In the genomic region with DNA sequence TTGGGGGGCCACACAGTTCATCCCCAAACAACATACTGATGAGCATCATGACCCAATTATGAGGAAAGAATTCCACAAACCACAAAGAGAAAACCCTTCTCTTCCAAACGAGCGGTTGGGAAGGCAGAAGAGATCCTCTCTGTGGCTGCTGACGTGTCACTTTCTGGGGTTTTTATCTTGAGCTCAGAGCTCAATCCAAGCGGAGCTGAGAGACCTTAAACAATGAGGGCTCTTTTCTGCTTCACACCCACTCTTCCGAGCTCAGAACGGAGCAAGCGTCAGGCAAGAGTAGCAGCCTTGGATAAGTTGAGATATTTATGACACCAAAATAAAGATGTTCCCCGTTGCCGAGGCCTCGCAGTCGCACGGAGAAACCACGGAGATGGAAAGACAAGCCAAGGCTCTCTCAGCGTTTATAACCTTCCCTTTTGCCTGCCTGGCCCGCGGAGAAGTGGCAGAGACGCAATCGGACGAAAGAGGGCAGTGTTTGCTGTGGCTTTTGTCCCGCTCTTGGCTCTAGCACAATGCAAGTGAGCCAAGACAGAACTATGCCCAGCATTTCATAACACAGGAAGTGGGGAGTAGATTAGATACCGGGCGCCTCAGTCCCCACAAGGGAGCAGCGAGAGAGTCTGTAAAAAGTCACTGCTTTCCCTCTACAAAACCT, we compare ENCODE assay signal across 8 mouse cellular contexts.
A peak's percentile ranks its signal among the peaks of the same experiment; 100 is the strongest.
DNase-seq lines count a peak whose midpoint lies in the region; ATAC-seq lines count a peak whose summit lies in the region.

No protein-coding gene starts in this region.

- no peaks in the 10 kb centered on the region for H3K4me1 ChIP-seq in hindbrain, embryonic 14.5 days (replicated peaks; ENCODE audit: control insufficient read depth, insufficient read depth, low read length)

- H3K36me3 ChIP-seq in hindbrain, embryonic 14.5 days (replicated peaks; ENCODE audit: control insufficient read depth, insufficient read depth): no peaks in the 10 kb centered on the region

- H3K9ac ChIP-seq in hindbrain, embryonic 14.5 days: peak overlapping the region; percentile 57

- peak; percentile 87 for ATAC-seq in hindbrain, embryonic 14.5 days (ENCODE audit: low FRiP score)

- peaks cover 46% of the 10 kb centered on the region for H3K27me3 ChIP-seq in hindbrain, embryonic 14.5 days (ENCODE audit: control insufficient read depth, insufficient read depth, low read length)

- H3K4me3 ChIP-seq in hindbrain, embryonic 14.5 days (replicated peaks; ENCODE audit: low read length): peak overlapping the region; percentile 27

- H3K4me2 ChIP-seq in hindbrain, embryonic 14.5 days (replicated peaks): peak overlapping the region; percentile 61

- DNase-seq in Muller cell, postnatal 12 days (ENCODE audit: inconsistent ontology term): peak; percentile 92
- peak; percentile 90 to 91 for DNase-seq in cerebellum, postnatal 10 days
- peak; percentile 87 to 88 for DNase-seq in frontal cortex, postnatal 36 days (ENCODE audit: low spot score in 2 of 2)
- DNase-seq in hindbrain, embryonic 14.5 days (ENCODE audit: low spot score): peak; percentile 89
- peak; percentile 74 to 76 for DNase-seq in layer of hippocampus, postnatal 25 days (ENCODE audit: extremely low spot score in 1 of 2, low spot score in 1 of 2)
- DNase-seq in lung, postnatal 14 days: peak; percentile 89
- peak; percentile 47 for DNase-seq in retina, adult 2 months (ENCODE audit: low read depth, low spot score)
- peak; percentile 82 for DNase-seq in thymus, postnatal 25 days

- no peaks in the 10 kb centered on the region for H3K9me3 ChIP-seq in hindbrain, embryonic 14.5 days (ENCODE audit: control insufficient read depth, low read length)

- WGBS in hindbrain, embryonic 14.5 days: 0% methylated on average over 23 of the region's 23 CpGs

- H3K27ac ChIP-seq in hindbrain, embryonic 14.5 days: peak overlapping the region; percentile 14; the same call in 1 of the 2 replicates

Comparison
In these comparisons a context has a peak if more than half of its experiments do, and no peak if none do; other contexts are left out.
1. Peak in every context shown above with its lines: DNase-seq, ATAC-seq, H3K4me3 ChIP-seq and H3K27ac ChIP-seq.